Mouse (Mus musculus): ENCODE data around the gene P2ry1.

DNA sequence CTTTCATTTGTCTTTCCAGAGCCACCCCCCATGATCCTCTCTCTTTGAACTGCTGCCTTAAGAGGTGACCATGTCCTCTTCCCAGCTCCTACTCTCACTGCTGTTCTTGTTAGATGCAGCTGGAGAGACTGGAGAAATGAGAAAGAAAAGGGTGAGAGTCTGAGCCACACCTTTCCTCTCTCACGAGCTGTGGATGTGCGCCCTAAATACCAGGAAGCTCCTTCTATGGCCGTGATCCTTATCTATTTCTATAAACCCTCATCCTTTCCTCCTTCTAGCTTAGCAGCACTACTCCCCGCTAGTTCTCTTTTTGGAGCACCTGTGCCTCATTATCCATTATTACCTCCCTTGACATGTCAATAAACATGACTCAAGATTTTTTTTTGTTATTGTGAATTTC, 29.5 kb downstream of the P2ry1 start:
- TF ChIP-seq POLR2A (IDR thresholded peaks at IDR 0.05; ENCODE audit: borderline replicate concordance, insufficient read depth, low read length) (no peak), CTCF (IDR thresholded peaks at IDR 0.05; ENCODE audit: borderline replicate concordance, insufficient read depth, low read depth, low read length) (no peak)
